20 mouse cellular contexts compared by ENCODE assay signal in genomic region chr15:37083726-37084125, GRCm38 (mm10).
"Had no signal": no experiment of that assay in that cellular context is flagged by ENCODE, and none has a peak within 500 bp of the region (broad histone marks: within the 10 kb centered on the region; RNA-seq: fewer than 3 reads in every experiment).

No protein-coding gene starts in this region.

- H3K9me3 ChIP-seq: limb, embryonic 15.5 days; midbrain, embryonic 12.5 days; midbrain, embryonic 15.5 days; neural tube, embryonic 12.5 days; neural tube, embryonic 15.5 days had no signal

- H3K4me3 ChIP-seq: limb, embryonic 12.5 days; limb, embryonic 15.5 days; midbrain, embryonic 12.5 days; midbrain, embryonic 15.5 days; neural tube, embryonic 12.5 days; neural tube, embryonic 15.5 days had no signal

- H3K27ac ChIP-seq: limb, embryonic 12.5 days; limb, embryonic 15.5 days; liver, embryonic 14.5 days; macrophage; midbrain, embryonic 12.5 days; midbrain, embryonic 15.5 days; neural tube, embryonic 12.5 days; neural tube, embryonic 15.5 days had no signal

- H3K9ac ChIP-seq: limb, embryonic 12.5 days; limb, embryonic 15.5 days; liver, embryonic 14.5 days; liver, postnatal 0 days; lung, embryonic 14.5 days; midbrain, embryonic 12.5 days; midbrain, embryonic 15.5 days; neural tube, embryonic 12.5 days; neural tube, embryonic 15.5 days had no signal

- H3K4me1 ChIP-seq: limb, embryonic 12.5 days; limb, embryonic 15.5 days; midbrain, embryonic 12.5 days; midbrain, embryonic 15.5 days; neural tube, embryonic 12.5 days; neural tube, embryonic 15.5 days had no signal

- H3K27me3 ChIP-seq: limb, embryonic 12.5 days; limb, embryonic 15.5 days; midbrain, embryonic 12.5 days; midbrain, embryonic 15.5 days; neural tube, embryonic 12.5 days; neural tube, embryonic 15.5 days had no signal

- H3K36me3 ChIP-seq: limb, embryonic 12.5 days; limb, embryonic 15.5 days; midbrain, embryonic 12.5 days; midbrain, embryonic 15.5 days; neural tube, embryonic 12.5 days; neural tube, embryonic 15.5 days had no signal

- H3K4me2 ChIP-seq: limb, embryonic 12.5 days; limb, embryonic 15.5 days; liver, embryonic 11.5 days; lung, embryonic 14.5 days; midbrain, embryonic 12.5 days; midbrain, embryonic 15.5 days; neural tube, embryonic 12.5 days; neural tube, embryonic 15.5 days had no signal

- ATAC-seq: intestine, embryonic 16.5 days; liver, postnatal 0 days; lung, postnatal 0 days; midbrain, embryonic 15.5 days had no signal

- DNase-seq: kidney, adult 18-20 months; kidney, adult 9 months; kidney, postnatal 25 days; left cerebral cortex, postnatal 4 days; liver, postnatal 0 days; lung, embryonic 14.5 days; right cerebral cortex, adult 18-20 months; right cerebral cortex, postnatal 25 days; thymus, postnatal 4 days had no signal
